Mouse (Mus musculus): Measurements from ENCODE around the gene Selenon. TPM values are rescaled to one million over a fixed set of nuclear protein-coding genes. Genes with fewer than 3 reads are reported as not detected.

Selenon gene
- polyA plus RNA-seq, 1 experiment from 2014 or later: 34.4 TPM

Small RNAs within 50 kb of the gene (microRNA-seq; reads per million reads assigned to microRNA genes)
- gene Mir6403 (ENCODE audit: borderline number of aligned reads): not detected

Other genes starting within 250 kb of the Selenon start
- 0.39 TPM in 1 of 2 replicates, not detected in the other for gene Trim63, start 237.0 kb downstream of the Selenon start, polyA plus RNA-seq (2014; fragmentation: Nextera tagmentation; extraction: Ambion mirVana)
- 0.07 TPM in 1 of 2 replicates, not detected in the other for gene Slc30a2, start 209.0 kb downstream of the Selenon start, polyA plus RNA-seq (2014; fragmentation: Nextera tagmentation; extraction: Ambion mirVana)
- gene Extl1, start 168.3 kb downstream of the Selenon start, polyA plus RNA-seq (2014; fragmentation: Nextera tagmentation; extraction: Ambion mirVana): 0.38 and 0.71 TPM in 2 replicates
- gene Pafah2, start 155.8 kb downstream of the Selenon start, polyA plus RNA-seq (2014; fragmentation: Nextera tagmentation; extraction: Ambion mirVana): 9.4 and 9.9 TPM in 2 replicates
- gene Stmn1, start 83.8 kb downstream of the Selenon start, polyA plus RNA-seq (2014; fragmentation: Nextera tagmentation; extraction: Ambion mirVana): 3,252 and 3,396 TPM in 2 replicates
- 0.87 and 0.93 TPM in 2 replicates for gene Paqr7, start 55.5 kb downstream of the Selenon start, polyA plus RNA-seq (2014; fragmentation: Nextera tagmentation; extraction: Ambion mirVana)
- gene Aunip, start 41.2 kb downstream of the Selenon start, polyA plus RNA-seq (2014; fragmentation: Nextera tagmentation; extraction: Ambion mirVana): 7.0 and 8.3 TPM in 2 replicates
- 137 and 138 TPM in 2 replicates for gene Mtfr1l, start 16.8 kb downstream of the Selenon start, polyA plus RNA-seq (2014; fragmentation: Nextera tagmentation; extraction: Ambion mirVana)
- 1.9 and 3.3 TPM in 2 replicates for gene Man1c1, start 152.1 kb upstream of the Selenon start, polyA plus RNA-seq (2014; fragmentation: Nextera tagmentation; extraction: Ambion mirVana)
- 9.6 and 11.4 TPM in 2 replicates for gene Ldlrap1, start 215.9 kb upstream of the Selenon start, polyA plus RNA-seq (2014; fragmentation: Nextera tagmentation; extraction: Ambion mirVana)

All from embryonic facial prominence, embryonic 11.5 days (tissue).